Mouse (Mus musculus) erythroblast, adult 5-6 weeks (primary cell): ENCODE measurements around the gene Gm4836. TPM values are rescaled to one million over a fixed set of nuclear protein-coding genes. Genes with fewer than 3 reads are reported as not detected.
"Not testable (repeated sequence)": the region's sequence is repeated elsewhere in the genome, so short reads cannot be mapped to it uniquely, and the experiment has no call there.

Source experiments
- ATAC-seq: replicated peaks from 2 replicates; pipeline ENCODE4 v1.8.0; 2016; ENCODE audit warnings: moderate number of reproducible peaks, mild to moderate bottlenecking, moderate TSS enrichment, inconsistent platforms; ENCODE audit not compliant: poor library complexity, low FRiP score, severe bottlenecking
- total RNA-seq, 2 experiments: library from RNA; stranded (forward) in 1 of 2; stranded (reverse) in 1 of 2; fragments of 150-400 nt in 1 of 2; fragments of 200-764, 138-1000 nt in 1 of 2; gene quantifications; 2 replicates each; pipeline versions ENCODE4 v1.2.3 to v1.2.4; 2015 to 2017; ENCODE audit warnings: low replicate concordance in 2 of 2

The Gm4836 gene
- not detected in 2 replicates for total RNA-seq (2015; ENCODE audit: low replicate concordance)
- not detected in 2 replicates for total RNA-seq (2017; ENCODE audit: low replicate concordance)

GRCm38 (mm10) chrX:28293532-28293931, at the start of gene Gm4836:
Gene Gm4836, minus strand, starts transcription at chrX:28293632.
- ATAC-seq: not testable (repeated sequence)
